Mouse (Mus musculus) cerebellum, adult 2 months (tissue): Measurements from ENCODE around the gene Armh1.

Experiments
- CTCF ChIP-seq: fragments of 200-500 bp; IDR thresholded peaks from 2 replicates; pipeline ENCODE4 v1.5.1; 2011; ENCODE audit warnings: low read depth, mild to moderate bottlenecking, control low read depth, low read length, moderate library complexity, borderline replicate concordance; ENCODE audit not compliant: insufficient read depth
- POLR2A ChIP-seq: fragments of 200-500 bp; IDR thresholded peaks from 2 replicates; pipeline ENCODE4 v1.6.1; 2011; ENCODE audit warnings: low read length, control low read depth, borderline replicate concordance; ENCODE audit not compliant: insufficient read depth

GRCm38 (mm10) chr4:117296849-117297593 lies 45.1 kb upstream of the Armh1 start:
- no peak for TF ChIP-seq POLR2A
- TF ChIP-seq CTCF, result no peak
